Mouse (Mus musculus) heart, adult 18-20 months (tissue): ENCODE results near the gene Nbeal2. TPM values are rescaled to one million over a fixed set of nuclear protein-coding genes. Genes with fewer than 3 reads are reported as not detected.

Experiments
- DNase-seq, 2 experiments: peaks; one replicate each; pipeline ENCODE4 v3.0.0; 2021 to 2022; ENCODE audit warnings: mixed read lengths in 1 of 2
- total RNA-seq, 2 experiments: library from RNA; stranded (reverse); gene quantifications; 2 replicates each; pipeline ENCODE4 v1.2.3; 2021

Gene Nbeal2
- total RNA-seq, 2 experiments from 2014 or later = 6.8 to 7.6 TPM

GRCm38 (mm10) chr9:110645219-110645618 lies 8.7 kb downstream of the Nbeal2 start:
- DNase-seq = peak in 1 of 2 experiments; percentile 49

GRCm38 (mm10) chr9:110644295-110644694 lies 9.7 kb downstream of the Nbeal2 start:
- DNase-seq = no peak

GRCm38 (mm10) chr9:110643787-110644186 lies 10.2 kb downstream of the Nbeal2 start:
- no peak for DNase-seq

GRCm38 (mm10) chr9:110642812-110643524 lies 11.0 kb downstream of the Nbeal2 start:
- DNase-seq = no peak

- no peak for DNase-seq
These were observed 13.0 kb downstream of the Nbeal2 start for GRCm38 (mm10) chr9:110641006-110641405.

GRCm38 (mm10) chr9:110638611-110639021 lies 15.3 kb downstream of the Nbeal2 start:
- no peak for DNase-seq

- DNase-seq = peak; percentile 84 to 95
These were observed 18.7 kb downstream of the Nbeal2 start for GRCm38 (mm10) chr9:110635225-110635624.

- DNase-seq = no peak
These were observed 20.1 kb downstream of the Nbeal2 start for GRCm38 (mm10) chr9:110633882-110634281.

- DNase-seq = no peak
These were observed 21.3 kb downstream of the Nbeal2 start for GRCm38 (mm10) chr9:110632671-110633070.

GRCm38 (mm10) chr9:110631651-110632275 lies 22.2 kb downstream of the Nbeal2 start:
- DNase-seq = no peak

- DNase-seq = peak in 1 of 2 experiments; percentile 59
These were observed 22.8 kb downstream of the Nbeal2 start for GRCm38 (mm10) chr9:110631191-110631590.

- DNase-seq = no peak
These were observed 23.8 kb downstream of the Nbeal2 start for GRCm38 (mm10) chr9:110630171-110630570.

GRCm38 (mm10) chr9:110625350-110625908 lies 28.5 kb downstream of the Nbeal2 start:
- DNase-seq = no peak

GRCm38 (mm10) chr9:110624361-110625166 lies 29.4 kb downstream of the Nbeal2 start, which contains the start of gene Nradd:
Gene Nradd (minus strand): TSS chr9:110624452.
- DNase-seq = peak; percentile 89 to 92

GRCm38 (mm10) chr9:110623416-110624195 lies 30.4 kb downstream of the Nbeal2 start:
- DNase-seq = no peak

- no peak for DNase-seq
These were observed 31.2 kb downstream of the Nbeal2 start for GRCm38 (mm10) chr9:110622621-110623219.

- no peak for DNase-seq
These were observed 33.3 kb downstream of the Nbeal2 start for GRCm38 (mm10) chr9:110620685-110621084.

GRCm38 (mm10) chr9:110620180-110620579 lies 33.8 kb downstream of the Nbeal2 start:
- no peak for DNase-seq

- DNase-seq = peak; percentile 43 to 61
These were observed 36.9 kb downstream of the Nbeal2 start for GRCm38 (mm10) chr9:110617081-110617480.

GRCm38 (mm10) chr9:110611471-110611870 lies 42.5 kb downstream of the Nbeal2 start:
- DNase-seq = peak in 1 of 2 experiments; percentile 36

- DNase-seq = no peak
These were observed 70.4 kb downstream of the Nbeal2 start for GRCm38 (mm10) chr9:110583521-110583920.
